Mouse (Mus musculus) spleen, adult 2 months (tissue): ENCODE results near the gene Aebp1.

Source experiments
- CTCF ChIP-seq: fragments of 200-500 bp; IDR thresholded peaks from 2 replicates; pipeline ENCODE4 v1.5.1; 2011; ENCODE audit warnings: mild to moderate bottlenecking, inconsistent platforms; ENCODE audit not compliant: insufficient read depth, insufficient read length, insufficient replicate concordance; ENCODE audit errors: extremely low read depth
- POLR2A ChIP-seq: fragments of 200-500 bp; IDR thresholded peaks from 2 replicates; pipeline ENCODE4 v1.6.1; 2011; ENCODE audit warnings: low read depth, low read length, inconsistent platforms

- no peak for TF ChIP-seq POLR2A
- no peak for TF ChIP-seq CTCF
These were observed 42.1 kb downstream of the Aebp1 start for GRCm38 (mm10) chr11:5903844-5904243.
